Mouse (Mus musculus): ENCODE measurements at regions not wholly inside any gene's neighbourhood (a gene's known extent, or its start where the extent isn't known, plus 50 kb on each side); places are given as distances from the start of the nearest gene placed in this dataset.

DNA sequence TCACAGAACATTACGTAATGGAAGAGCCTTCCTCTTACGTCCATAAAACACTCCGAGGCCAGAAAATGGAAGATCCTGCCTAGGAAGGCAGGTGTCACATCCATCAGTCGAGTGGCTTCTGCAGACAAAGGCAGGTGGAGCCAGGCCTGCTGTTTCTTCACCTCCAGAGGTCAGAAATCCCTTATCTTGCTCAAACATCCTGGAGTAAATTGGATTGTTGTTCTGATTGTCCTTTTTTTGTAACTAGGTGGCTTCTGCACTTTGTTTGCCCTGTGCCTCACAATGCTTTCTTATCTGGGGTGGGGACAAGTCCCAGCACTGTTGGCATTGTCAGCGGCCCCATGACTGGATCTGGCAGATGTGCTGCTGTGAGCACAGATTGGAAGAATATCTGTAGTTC, 106.5 kb downstream of the Nptx2 start:
- TF ChIP-seq POLR2A (IDR thresholded peaks at IDR 0.05; ENCODE audit: insufficient read depth, low read depth, low read length), result no peak
- no peak for TF ChIP-seq CTCF (IDR thresholded peaks at IDR 0.05; ENCODE audit: insufficient read depth, low read depth, low read length)

Measured in olfactory bulb, adult 2 months (tissue).